Mouse (Mus musculus): ENCODE data around the gene Tle2.

The Tle2 gene

GRCm38 (mm10) chr10:81583347-81583746, 9.0 kb downstream of the Tle2 start:
- TF ChIP-seq GATA4 (IDR thresholded peaks at IDR 0.05; ENCODE audit: insufficient replicate concordance, low read length) = no peak

GRCm38 (mm10) chr10:81588739-81589138, 14.4 kb downstream of the Tle2 start:
- no peak for TF ChIP-seq GATA4 (IDR thresholded peaks at IDR 0.05; ENCODE audit: insufficient replicate concordance, low read length)

- TF ChIP-seq GATA4 (IDR thresholded peaks at IDR 0.05; ENCODE audit: insufficient replicate concordance, low read length) = no peak
Measured at GRCm38 (mm10) chr10:81591846-81592245, 17.5 kb downstream of the Tle2 start.

- no peak for TF ChIP-seq GATA4 (IDR thresholded peaks at IDR 0.05; ENCODE audit: insufficient replicate concordance, low read length)
Measured at GRCm38 (mm10) chr10:81592631-81593030, 18.3 kb downstream of the Tle2 start.

GRCm38 (mm10) chr10:81593223-81593622, 18.9 kb downstream of the Tle2 start:
- TF ChIP-seq GATA4 (IDR thresholded peaks at IDR 0.05; ENCODE audit: insufficient replicate concordance, low read length) = no peak

GRCm38 (mm10) chr10:81593935-81594334, 19.6 kb downstream of the Tle2 start:
- TF ChIP-seq GATA4 (IDR thresholded peaks at IDR 0.05; ENCODE audit: insufficient replicate concordance, low read length) = no peak

GRCm38 (mm10) chr10:81595599-81595998, 21.2 kb downstream of the Tle2 start:
- TF ChIP-seq GATA4 (IDR thresholded peaks at IDR 0.05; ENCODE audit: insufficient replicate concordance, low read length) = no peak

- TF ChIP-seq GATA4 (IDR thresholded peaks at IDR 0.05; ENCODE audit: insufficient replicate concordance, low read length) = no peak
Measured at GRCm38 (mm10) chr10:81596611-81597010, 22.2 kb downstream of the Tle2 start.

GRCm38 (mm10) chr10:81597137-81597950, 23.0 kb downstream of the Tle2 start:
- no peak for TF ChIP-seq GATA4 (IDR thresholded peaks at IDR 0.05; ENCODE audit: insufficient replicate concordance, low read length)

- no peak for TF ChIP-seq GATA4 (IDR thresholded peaks at IDR 0.05; ENCODE audit: insufficient replicate concordance, low read length)
Measured at GRCm38 (mm10) chr10:81598342-81598741, 24.0 kb downstream of the Tle2 start.

- TF ChIP-seq GATA4 (IDR thresholded peaks at IDR 0.05; ENCODE audit: insufficient replicate concordance, low read length) = no peak
Measured at GRCm38 (mm10) chr10:81598871-81599270, 24.5 kb downstream of the Tle2 start.

GRCm38 (mm10) chr10:81599630-81600029, 25.3 kb downstream of the Tle2 start:
- TF ChIP-seq GATA4 (IDR thresholded peaks at IDR 0.05; ENCODE audit: insufficient replicate concordance, low read length) = no peak

GRCm38 (mm10) chr10:81600096-81600495, 25.7 kb downstream of the Tle2 start:
- no peak for TF ChIP-seq GATA4 (IDR thresholded peaks at IDR 0.05; ENCODE audit: insufficient replicate concordance, low read length)

- TF ChIP-seq GATA4 (IDR thresholded peaks at IDR 0.05; ENCODE audit: insufficient replicate concordance, low read length) = peak; percentile 60; the same call in 1 of the 2 replicates
Measured at GRCm38 (mm10) chr10:81600738-81601203, 26.4 kb downstream of the Tle2 start, which contains the start of gene Tle6. Tle6 (minus strand) TSS chr10:81601073.

- TF ChIP-seq GATA4 (IDR thresholded peaks at IDR 0.05; ENCODE audit: insufficient replicate concordance, low read length) = no peak
Measured at GRCm38 (mm10) chr10:81601396-81601905, 27.1 kb downstream of the Tle2 start.

GRCm38 (mm10) chr10:81602741-81603151, 28.4 kb downstream of the Tle2 start:
- no peak for TF ChIP-seq GATA4 (IDR thresholded peaks at IDR 0.05; ENCODE audit: insufficient replicate concordance, low read length)

Data from liver, adult (tissue).